Mouse (Mus musculus) MEL (cell line): ENCODE measurements around the gene Pnpo. TPM values are rescaled to one million over a fixed set of nuclear protein-coding genes. Genes with fewer than 3 reads are reported as not detected.

Experiments
- DNase-seq: peaks from one replicate; pipeline ENCODE4 v3.0.0; 2011; ENCODE audit warnings: low read depth, low spot score
- H3K27ac ChIP-seq: 2 replicates; pipeline ENCODE4 v1.5.1; 2012; ENCODE audit warnings: low read depth, mild to moderate bottlenecking, control low read depth, low read length, moderate library complexity; ENCODE audit not compliant: control insufficient read depth
- H3K27me3 ChIP-seq, 2 experiments: fragments of 150-350 bp in 1 of 2; sonication (generic) in 1 of 2; 2 replicates each; pipeline ENCODE4 v1.6.1; 2012; ENCODE audit warnings: low read length in 2 of 2, mild to moderate bottlenecking in 2 of 2, improper control_type of control experiment in 1 of 2, moderate library complexity in 1 of 2; ENCODE audit not compliant: insufficient read depth in 2 of 2, control insufficient read depth in 1 of 2
- H3K36me3 ChIP-seq, 2 experiments: 2 replicates each; pipeline ENCODE4 v1.6.1; 2012 to 2014; ENCODE audit warnings: low read length in 2 of 2, improper control_type of control experiment in 1 of 2, inconsistent platforms in 1 of 2, mild to moderate bottlenecking in 1 of 2; ENCODE audit not compliant: insufficient read depth in 2 of 2, control insufficient read depth in 1 of 2
- H3K4me1 ChIP-seq, 2 experiments: fragments of 150-350 bp in 1 of 2; sonication (generic) in 1 of 2; 2 replicates each; pipeline ENCODE4 v1.6.1; 2012; ENCODE audit warnings: low read length in 2 of 2, improper control_type of control experiment in 1 of 2, mild to moderate bottlenecking in 1 of 2; ENCODE audit not compliant: insufficient read depth in 2 of 2, control insufficient read depth in 1 of 2
- H3K4me3 ChIP-seq, 2 experiments: fragments of 150-350 bp in 1 of 2; sonication (generic) in 1 of 2; 2 replicates each; pipeline ENCODE4 v1.5.1; 2012; ENCODE audit warnings: low read depth in 2 of 2, low read length in 2 of 2, mild to moderate bottlenecking in 2 of 2, moderate library complexity in 2 of 2, control low read depth in 1 of 2, improper control_type of control experiment in 1 of 2; ENCODE audit not compliant: control insufficient read depth in 1 of 2, insufficient read depth in 1 of 2
- H3K79me2 ChIP-seq: 2 replicates; pipeline ENCODE4 v1.6.1; 2012; ENCODE audit warnings: mild to moderate bottlenecking, low read length, moderate library complexity; ENCODE audit not compliant: control insufficient read depth, poor library complexity, insufficient read depth
- H3K9ac ChIP-seq: 2 replicates; pipeline ENCODE4 v1.6.1; 2012; ENCODE audit warnings: low read depth, mild to moderate bottlenecking, control low read depth, low read length, moderate library complexity; ENCODE audit not compliant: control insufficient read depth, poor library complexity, severe bottlenecking
- H3K9me3 ChIP-seq: fragments of 150-350 bp; sonication (generic); replicated peaks from 2 replicates; pipeline ENCODE4 v1.6.1; 2012; ENCODE audit warnings: mild to moderate bottlenecking, low read length, improper control_type of control experiment, moderate library complexity; ENCODE audit not compliant: insufficient read depth
- CHD1 ChIP-seq: IDR thresholded peaks from 2 replicates; pipeline ENCODE4 v1.6.1; 2012; ENCODE audit warnings: low read depth, mild to moderate bottlenecking, inconsistent platforms, low read length, improper control_type of control experiment
- CTCF ChIP-seq, 3 experiments: IDR thresholded peaks in 2 of 3; conservative IDR thresholded peaks in 1 of 3; 2 replicates each; pipeline ENCODE4 v1.5.1; 2011 to 2012; ENCODE audit warnings: low read length in 3 of 3, low read depth in 2 of 3, mild to moderate bottlenecking in 2 of 3, improper control_type of control experiment in 1 of 3, inconsistent platforms in 1 of 3, mixed read lengths in 1 of 3, moderate library complexity in 1 of 3; ENCODE audit not compliant: control insufficient read depth in 1 of 3, insufficient read depth in 1 of 3, poor library complexity in 1 of 3, severe bottlenecking in 1 of 3
- E2F4 ChIP-seq: IDR thresholded peaks from 2 replicates; pipeline ENCODE4 v1.6.1; 2011; ENCODE audit warnings: low read depth, low read length, improper control_type of control experiment, borderline replicate concordance
- ELF1 ChIP-seq: IDR thresholded peaks from 2 replicates; pipeline ENCODE4 v1.6.1; 2014; ENCODE audit warnings: low read depth, mild to moderate bottlenecking, inconsistent platforms, low read length, improper control_type of control experiment, moderate library complexity
- GATA1 ChIP-seq: IDR thresholded peaks from 2 replicates; pipeline ENCODE4 v1.6.1; 2011; ENCODE audit warnings: low read depth, low read length, improper control_type of control experiment
- HCFC1 ChIP-seq: IDR thresholded peaks from 2 replicates; pipeline ENCODE4 v1.6.1; 2012; ENCODE audit warnings: low read depth, mild to moderate bottlenecking, inconsistent platforms, low read length, improper control_type of control experiment, moderate library complexity
- KAT2A ChIP-seq: conservative IDR thresholded peaks from 2 replicates; pipeline ENCODE4 v1.6.1; 2012; ENCODE audit warnings: low read depth, low read length, improper control_type of control experiment, inconsistent platforms
- MEF2A ChIP-seq: IDR thresholded peaks from 2 replicates; pipeline ENCODE4 v1.6.1; 2014; ENCODE audit warnings: low read depth, mild to moderate bottlenecking, inconsistent platforms, low read length, improper control_type of control experiment; ENCODE audit not compliant: poor library complexity, insufficient replicate concordance, severe bottlenecking; ENCODE audit errors: extremely low read depth
- MYC ChIP-seq: IDR thresholded peaks from 2 replicates; pipeline ENCODE4 v1.6.1; 2011; ENCODE audit warnings: low read depth, mild to moderate bottlenecking, low read length, improper control_type of control experiment, moderate library complexity
- POLR2A ChIP-seq, 2 experiments: IDR thresholded peaks; 2 replicates each; pipeline ENCODE4 v1.6.1; 2011 to 2012; ENCODE audit warnings: low read length in 2 of 2, mild to moderate bottlenecking in 2 of 2, control low read depth in 1 of 2, improper control_type of control experiment in 1 of 2, low read depth in 1 of 2, moderate library complexity in 1 of 2; ENCODE audit not compliant: control insufficient read depth in 1 of 2, insufficient read depth in 1 of 2, poor library complexity in 1 of 2
- POLR2AphosphoS2 ChIP-seq: IDR thresholded peaks from 2 replicates; pipeline ENCODE4 v1.6.1; 2011; ENCODE audit warnings: low read length, improper control_type of control experiment
- SIN3A ChIP-seq: IDR thresholded peaks from 2 replicates; pipeline ENCODE4 v1.6.1; 2012; ENCODE audit warnings: low read length, improper control_type of control experiment, inconsistent platforms
- TBP ChIP-seq: IDR thresholded peaks from 2 replicates; pipeline ENCODE4 v1.8.0; 2011; ENCODE audit warnings: low read depth, low read length, improper control_type of control experiment
- TCF12 ChIP-seq: IDR thresholded peaks from 2 replicates; pipeline ENCODE4 v1.6.1; 2014; ENCODE audit warnings: low read depth, mild to moderate bottlenecking, inconsistent platforms, low read length, improper control_type of control experiment, moderate library complexity
- UBTF ChIP-seq: IDR thresholded peaks from 2 replicates; pipeline ENCODE4 v1.6.1; 2012; ENCODE audit warnings: low read depth, mild to moderate bottlenecking, inconsistent platforms, low read length, improper control_type of control experiment, moderate library complexity, borderline replicate concordance; ENCODE audit not compliant: insufficient read depth
- USF1 ChIP-seq: IDR thresholded peaks from 2 replicates; pipeline ENCODE4 v1.6.1; 2014; ENCODE audit warnings: low read depth, mild to moderate bottlenecking, inconsistent platforms, low read length, improper control_type of control experiment, moderate library complexity
- ZMIZ1 ChIP-seq: IDR thresholded peaks from 2 replicates; pipeline ENCODE4 v1.6.1; 2012; ENCODE audit warnings: low read depth, mild to moderate bottlenecking, inconsistent platforms, low read length, improper control_type of control experiment, moderate library complexity
- polyA plus RNA-seq, 2 experiments: library from polyadenylated mRNA; stranded (reverse) in 1 of 2; unstranded in 1 of 2; fragments of >175 nt in 1 of 2; fragments of >200 nt in 1 of 2; gene quantifications; 2 replicates each; pipeline versions ENCODE4 v1.2.1 to v1.2.4; 2012; ENCODE audit warnings: low replicate concordance in 2 of 2, low read depth in 1 of 2; ENCODE audit not compliant: insufficient read length in 2 of 2, insufficient read depth in 1 of 2, missing spikeins in 1 of 2
- total RNA-seq: library from RNA; depleted of rRNA; stranded (reverse); fragments of 300-350 nt; gene quantifications from 2 replicates; pipeline ENCODE4 v1.2.3, GENCODE M21; 2012

Gene Pnpo
- total and polyA plus RNA-seq, 3 experiments = 38.8 to 55.7 TPM; not detected in 1

- Histone ChIP-seq H3K9me3 (no peaks in the 10 kb centered on the region), H3K4me1 (no peaks in the 10 kb centered on the region), H3K9ac (no peak overlapping the region)
- DNase-seq = no peak
- no peak for TF ChIP-seq HCFC1
- TF ChIP-seq, all 39 proteins: peak for 0
- H3K27ac ChIP-seq = no peak overlapping the region
- peaks cover 15 to 20% of the 10 kb centered on the region in 2 experiments for H3K27me3 ChIP-seq
- no peak overlapping the region for H3K4me3 ChIP-seq
- no peaks in the 10 kb centered on the region for H3K79me2 ChIP-seq
- H3K36me3 ChIP-seq = no peaks in the 10 kb centered on the region
Observed at GRCm38 (mm10) chr11:96899449-96900306, 44.1 kb downstream of the Pnpo start.

DNA sequence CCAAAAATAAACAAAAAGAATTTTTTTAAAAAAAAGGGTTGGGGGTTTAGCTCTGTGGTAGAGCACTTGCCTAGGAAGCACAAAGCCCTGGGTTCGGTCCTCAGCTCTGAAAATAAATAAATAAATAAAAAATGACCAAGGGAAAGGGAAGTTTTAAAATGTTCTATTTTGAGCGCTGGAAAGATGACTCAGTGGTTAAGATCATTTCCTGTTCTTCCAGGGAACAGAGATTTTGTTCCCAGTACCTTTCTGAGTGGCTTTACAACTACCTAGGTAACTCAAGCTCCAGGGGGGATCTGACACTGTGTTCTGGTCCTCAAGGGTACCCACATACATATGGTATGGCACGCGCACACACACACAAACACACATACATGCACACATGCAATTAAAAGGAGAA, 47.9 kb downstream of the Pnpo start:
- Histone ChIP-seq H3K36me3 (no peaks in the 10 kb centered on the region), H3K4me1 (no peaks in the 10 kb centered on the region), H3K27me3 (peaks cover 24 to 31% of the 10 kb centered on the region in 2 experiments), H3K79me2 (no peaks in the 10 kb centered on the region), H3K27ac (no peak overlapping the region), H3K9me3 (no peaks in the 10 kb centered on the region), H3K9ac (no peak overlapping the region), H3K4me3 (no peak overlapping the region)
- no peak for TF ChIP-seq USF1
- no peak for DNase-seq

GRCm38 (mm10) chr11:96893203-96893842, 50.5 kb downstream of the Pnpo start:
- no peak for DNase-seq
- Histone ChIP-seq H3K36me3 (no peaks in the 10 kb centered on the region), H3K9me3 (no peaks in the 10 kb centered on the region), H3K27ac (no peak overlapping the region), H3K79me2 (no peaks in the 10 kb centered on the region), H3K9ac (no peak overlapping the region), H3K4me1 (no peaks in the 10 kb centered on the region; a peak in 1 of 4 replicates), H3K27me3 (peaks cover 25 to 33% of the 10 kb centered on the region in 2 experiments), H3K4me3 (no peak overlapping the region)
- TF ChIP-seq GATA1 (no peak), POLR2AphosphoS2 (no peak), SIN3A (no peak), CTCF (IDR thresholded peaks at IDR 0.05 in 2 of 3, conservative IDR thresholded peaks at IDR 0.05 in 1 of 3; ENCODE audit: control insufficient read depth in 1 of 3, insufficient read depth in 1 of 3, low read depth in 2 of 3, low read length in 3 of 3, poor library complexity in 1 of 3, severe bottlenecking in 1 of 3) (no peak), E2F4 (no peak), TCF12 (no peak), USF1 (no peak), UBTF (no peak), CHD1 (no peak), ZMIZ1 (no peak), MYC (no peak), ELF1 (no peak), MEF2A (no peak), POLR2A (IDR thresholded peaks at IDR 0.05; ENCODE audit: control insufficient read depth in 1 of 2, insufficient read depth in 1 of 2, low read depth in 1 of 2, low read length in 2 of 2, poor library complexity in 1 of 2) (no peak), KAT2A (no peak), TBP (no peak)
